Mouse (Mus musculus) MEL (cell line): ENCODE data around the gene Olfr550. TPM values are rescaled to one million over a fixed set of nuclear protein-coding genes. Genes with fewer than 3 reads are reported as not detected.

Experiments
- polyA plus RNA-seq, 2 experiments: library from polyadenylated mRNA; stranded (reverse) in 1 of 2; unstranded in 1 of 2; fragments of >175 nt in 1 of 2; fragments of >200 nt in 1 of 2; gene quantifications; 2 replicates each; pipeline versions ENCODE4 v1.2.1 to v1.2.4; 2012; ENCODE audit warnings: low replicate concordance in 2 of 2, low read depth in 1 of 2; ENCODE audit not compliant: insufficient read length in 2 of 2, insufficient read depth in 1 of 2, missing spikeins in 1 of 2
- total RNA-seq: library from RNA; depleted of rRNA; stranded (reverse); fragments of 300-350 nt; gene quantifications from 2 replicates; pipeline ENCODE4 v1.2.3, GENCODE M21; 2012; rRNA removed

Olfr550 gene
- total and polyA plus RNA-seq, 3 experiments = not detected

Other genes with a start within 250 kb of the Olfr550 start
- 147 and 154 TPM in 2 replicates for gene Rrm1, start 129.7 kb upstream of the Olfr550 start, total RNA-seq
- gene Rrm1, start 129.7 kb upstream of the Olfr550 start, polyA plus RNA-seq = 100 to 1,000 TPM in 1 of 2 experiments, not detected in 1; 228 TPM
- 0.12 TPM in 1 of 2 replicates, not detected in the other for gene Olfr543, start 89.8 kb upstream of the Olfr550 start, total RNA-seq
- under 1 TPM in 1 of 2 experiments, not detected in 1; 0.61 TPM for gene Olfr543, start 89.8 kb upstream of the Olfr550 start, polyA plus RNA-seq
- gene Olfr544, start 83.1 kb upstream of the Olfr550 start, total RNA-seq = 0.04 and 0.07 TPM in 2 replicates
- under 1 TPM in 1 of 2 experiments, not detected in 1; 0.07 TPM for gene Olfr544, start 83.1 kb upstream of the Olfr550 start, polyA plus RNA-seq
- gene Olfr545, start 71.9 kb upstream of the Olfr550 start, total RNA-seq = 0.12 TPM in 1 of 2 replicates, not detected in the other
- gene Olfr545, start 71.9 kb upstream of the Olfr550 start, polyA plus RNA-seq = under 1 TPM in 1 of 2 experiments, not detected in 1; 0.25 TPM
- not detected in 2 replicates for gene Olfr547, start 36.7 kb upstream of the Olfr550 start, total RNA-seq
- gene Olfr547, start 36.7 kb upstream of the Olfr550 start, polyA plus RNA-seq = not detected
- gene Olfr548-ps1, start 30.5 kb upstream of the Olfr550 start, total RNA-seq = not detected in 2 replicates
- gene Olfr548-ps1, start 30.5 kb upstream of the Olfr550 start, polyA plus RNA-seq = not detected
- not detected in 2 replicates for gene Olfr549, start 21.6 kb upstream of the Olfr550 start, total RNA-seq
- not detected for gene Olfr549, start 21.6 kb upstream of the Olfr550 start, polyA plus RNA-seq
- 1.3 and 3.3 TPM in 2 replicates for gene Trim21, start 6.0 kb upstream of the Olfr550 start, total RNA-seq
- 1 to 10 TPM in 1 of 2 experiments, not detected in 1; 2.8 TPM for gene Trim21, start 6.0 kb upstream of the Olfr550 start, polyA plus RNA-seq
- not detected in 2 replicates for gene Olfr551, start 20.4 kb downstream of the Olfr550 start, total RNA-seq
- not detected for gene Olfr551, start 20.4 kb downstream of the Olfr550 start, polyA plus RNA-seq
- gene Olfr552, start 26.3 kb downstream of the Olfr550 start, total RNA-seq = not detected in 2 replicates
- gene Olfr552, start 26.3 kb downstream of the Olfr550 start, polyA plus RNA-seq = not detected
- gene Olfr553, start 46.8 kb downstream of the Olfr550 start, total RNA-seq = not detected in 2 replicates
- gene Olfr553, start 46.8 kb downstream of the Olfr550 start, polyA plus RNA-seq = not detected
- not detected in 2 replicates for gene Olfr554, start 67.0 kb downstream of the Olfr550 start, total RNA-seq
- gene Olfr554, start 67.0 kb downstream of the Olfr550 start, polyA plus RNA-seq = not detected
- gene Olfr555, start 87.4 kb downstream of the Olfr550 start, total RNA-seq = not detected in 2 replicates
- not detected for gene Olfr555, start 87.4 kb downstream of the Olfr550 start, polyA plus RNA-seq
- gene Olfr556, start 93.5 kb downstream of the Olfr550 start, total RNA-seq = not detected in 2 replicates
- gene Olfr556, start 93.5 kb downstream of the Olfr550 start, polyA plus RNA-seq = not detected
- gene Trim68, start 115.9 kb downstream of the Olfr550 start, total RNA-seq = not detected in 2 replicates
- not detected for gene Trim68, start 115.9 kb downstream of the Olfr550 start, polyA plus RNA-seq
- gene Olfr557, start 124.5 kb downstream of the Olfr550 start, total RNA-seq = not detected in 2 replicates
- not detected for gene Olfr557, start 124.5 kb downstream of the Olfr550 start, polyA plus RNA-seq
- not detected in 2 replicates for gene Olfr558, start 130.8 kb downstream of the Olfr550 start, total RNA-seq
- gene Olfr558, start 130.8 kb downstream of the Olfr550 start, polyA plus RNA-seq = not detected
- gene Olfr33, start 147.6 kb downstream of the Olfr550 start, total RNA-seq = not detected in 2 replicates
- not detected for gene Olfr33, start 147.6 kb downstream of the Olfr550 start, polyA plus RNA-seq
- not detected in 2 replicates for gene Olfr559, start 156.0 kb downstream of the Olfr550 start, total RNA-seq
- gene Olfr559, start 156.0 kb downstream of the Olfr550 start, polyA plus RNA-seq = not detected
- not detected in 2 replicates for gene Olfr560, start 187.9 kb downstream of the Olfr550 start, total RNA-seq
- gene Olfr560, start 187.9 kb downstream of the Olfr550 start, polyA plus RNA-seq = not detected
- gene Olfr78, start 188.0 kb downstream of the Olfr550 start, total RNA-seq = not detected in 2 replicates
- not detected for gene Olfr78, start 188.0 kb downstream of the Olfr550 start, polyA plus RNA-seq
- not detected in 2 replicates for gene Olfr561, start 199.8 kb downstream of the Olfr550 start, total RNA-seq
- not detected for gene Olfr561, start 199.8 kb downstream of the Olfr550 start, polyA plus RNA-seq
- not detected in 2 replicates for gene Olfr564, start 232.0 kb downstream of the Olfr550 start, total RNA-seq
- gene Olfr564, start 232.0 kb downstream of the Olfr550 start, polyA plus RNA-seq = not detected